Mouse (Mus musculus) G1E (cell line): ENCODE measurements around the gene Wwox.

Source experiments
- CTCF ChIP-seq: IDR thresholded peaks from 2 replicates; pipeline ENCODE4 v1.5.1; 2012; ENCODE audit warnings: low read depth, low read length, inconsistent platforms, mixed read lengths
- GATA1 ChIP-seq: IDR thresholded peaks from 2 replicates; pipeline ENCODE4 v1.6.1; 2012; ENCODE audit warnings: borderline replicate concordance, low read length, inconsistent platforms, mixed read lengths
- POLR2AphosphoS5 ChIP-seq: IDR thresholded peaks from 2 replicates; pipeline ENCODE4 v1.6.1; 2012; ENCODE audit warnings: low read depth, low read length, inconsistent platforms; ENCODE audit not compliant: insufficient replicate concordance
- TAL1 ChIP-seq: conservative IDR thresholded peaks from 2 replicates; pipeline ENCODE4 v1.6.1; 2012; ENCODE audit warnings: low read depth, low read length, inconsistent platforms, mixed read lengths

DNA sequence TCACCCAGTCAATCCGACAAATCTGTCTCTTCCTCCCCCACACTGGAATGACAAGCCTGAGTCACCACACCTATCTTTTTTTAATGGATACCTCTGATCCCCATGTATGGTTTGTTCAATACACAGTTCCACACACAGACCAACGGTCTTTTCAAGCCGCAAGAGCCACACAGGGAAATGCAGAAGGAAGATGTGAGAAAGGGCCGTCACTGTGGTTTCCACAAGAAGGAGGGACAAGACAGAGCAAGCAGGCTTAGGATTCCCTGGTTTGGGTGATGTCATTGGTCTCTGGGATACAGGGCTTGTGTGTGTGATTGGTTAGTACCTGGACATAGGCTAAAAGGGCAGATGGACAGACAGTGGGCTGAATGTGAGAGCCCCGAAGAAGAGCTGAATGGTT is 371.0 kb downstream of the Wwox start:
- no peak for TF ChIP-seq CTCF
- TF ChIP-seq GATA1, result no peak
- TF ChIP-seq TAL1, result no peak
- TF ChIP-seq POLR2AphosphoS5, result no peak
